Mouse (Mus musculus) heart, postnatal 0 days (tissue): ENCODE data around the gene Nat8f1. TPM values are rescaled to one million over a fixed set of nuclear protein-coding genes. Genes with fewer than 3 reads are reported as not detected.
"Not testable (repeated sequence)": the region's sequence is repeated elsewhere in the genome, so short reads cannot be mapped to it uniquely, and the experiment has no call there.

Experiments
- ATAC-seq: fragments of 200-750 bp; cut with Nextera tagmentation; 2 replicates; pipeline ENCODE4 v1.8.0; 2017; ENCODE audit warnings: low read depth, moderate number of reproducible peaks, moderate library complexity; ENCODE audit not compliant: insufficient read depth
- DNase-seq: peaks from one replicate; pipeline ENCODE4 v3.0.0-alpha.2; 2016; ENCODE audit warnings: low spot score
- H3K27ac ChIP-seq: fragments of 300-500 bp; sonication (generic); 2 replicates; pipeline ENCODE4 v1.5.1; 2014; ENCODE audit warnings: low read depth, mild to moderate bottlenecking
- H3K27me3 ChIP-seq: fragments of 300-500 bp; sonication (generic); 2 replicates; pipeline ENCODE4 v1.6.1; 2014; ENCODE audit warnings: low read length, mixed read lengths; ENCODE audit not compliant: control insufficient read depth, insufficient read depth
- H3K36me3 ChIP-seq: fragments of 300-500 bp; sonication (generic); replicated peaks from 2 replicates; pipeline ENCODE4 v1.6.1; 2014; ENCODE audit warnings: low read length, mixed read lengths; ENCODE audit not compliant: control insufficient read depth, insufficient read depth
- H3K4me1 ChIP-seq: fragments of 300-500 bp; sonication (generic); 2 replicates; pipeline ENCODE4 v1.6.1; 2014; ENCODE audit warnings: antibody characterized with exemption; ENCODE audit not compliant: control insufficient read depth, insufficient read depth
- H3K4me2 ChIP-seq: fragments of 300-500 bp; sonication (generic); 2 replicates; pipeline ENCODE4 v1.6.1; 2014; ENCODE audit warnings: low read depth, mild to moderate bottlenecking, low read length, moderate library complexity
- H3K4me3 ChIP-seq: fragments of 300-500 bp; sonication (generic); 2 replicates; pipeline ENCODE4 v1.5.1; 2014; ENCODE audit warnings: low read depth, low read length
- H3K9ac ChIP-seq: fragments of 300-500 bp; sonication (generic); replicated peaks from 2 replicates; pipeline ENCODE4 v1.6.1; 2014; ENCODE audit warnings: low read depth, low read length, mixed read lengths
- H3K9me3 ChIP-seq: fragments of 300-500 bp; sonication (generic); replicated peaks from 2 replicates; pipeline ENCODE4 v1.6.1; 2016; ENCODE audit warnings: low read length; ENCODE audit not compliant: control insufficient read depth
- CTCF ChIP-seq: IDR thresholded peaks from 2 replicates; pipeline ENCODE4 v1.5.1; 2016; ENCODE audit warnings: antibody characterized with exemption, control low read depth, low read depth
- EP300 ChIP-seq: IDR thresholded peaks from 2 replicates; pipeline ENCODE4 v1.6.1; 2016; ENCODE audit warnings: antibody characterized with exemption, low read depth
- WGBS: fragments of 180-500 bp; shearing (Covaris S2); extraction: QIAGEN DNeasy Blood & Tissue Kit; methylation state at CpG from one replicate; pipeline ENCODE4 v1.1.7; 2014; 5-methylcytosine and 5-hydroxymethylcytosine counted together
- polyA plus RNA-seq: library from polyadenylated mRNA; unstranded; fragments of >200 nt; fragmentation: Nextera tagmentation; extraction: Ambion mirVana; gene quantifications from 2 replicates; pipeline ENCODE4 v1.2.1, GENCODE M21; 2015
- total RNA-seq: library from RNA; depleted of rRNA; stranded (reverse); fragments of >200 nt; gene quantifications from 2 replicates; pipeline ENCODE4 v1.2.3, GENCODE M21; 2014; ENCODE audit warnings: low replicate concordance

Nat8f1 gene
- total and polyA plus RNA-seq, 2 experiments from 2014 or later, result 3.6 to 5.6 TPM

DNA sequence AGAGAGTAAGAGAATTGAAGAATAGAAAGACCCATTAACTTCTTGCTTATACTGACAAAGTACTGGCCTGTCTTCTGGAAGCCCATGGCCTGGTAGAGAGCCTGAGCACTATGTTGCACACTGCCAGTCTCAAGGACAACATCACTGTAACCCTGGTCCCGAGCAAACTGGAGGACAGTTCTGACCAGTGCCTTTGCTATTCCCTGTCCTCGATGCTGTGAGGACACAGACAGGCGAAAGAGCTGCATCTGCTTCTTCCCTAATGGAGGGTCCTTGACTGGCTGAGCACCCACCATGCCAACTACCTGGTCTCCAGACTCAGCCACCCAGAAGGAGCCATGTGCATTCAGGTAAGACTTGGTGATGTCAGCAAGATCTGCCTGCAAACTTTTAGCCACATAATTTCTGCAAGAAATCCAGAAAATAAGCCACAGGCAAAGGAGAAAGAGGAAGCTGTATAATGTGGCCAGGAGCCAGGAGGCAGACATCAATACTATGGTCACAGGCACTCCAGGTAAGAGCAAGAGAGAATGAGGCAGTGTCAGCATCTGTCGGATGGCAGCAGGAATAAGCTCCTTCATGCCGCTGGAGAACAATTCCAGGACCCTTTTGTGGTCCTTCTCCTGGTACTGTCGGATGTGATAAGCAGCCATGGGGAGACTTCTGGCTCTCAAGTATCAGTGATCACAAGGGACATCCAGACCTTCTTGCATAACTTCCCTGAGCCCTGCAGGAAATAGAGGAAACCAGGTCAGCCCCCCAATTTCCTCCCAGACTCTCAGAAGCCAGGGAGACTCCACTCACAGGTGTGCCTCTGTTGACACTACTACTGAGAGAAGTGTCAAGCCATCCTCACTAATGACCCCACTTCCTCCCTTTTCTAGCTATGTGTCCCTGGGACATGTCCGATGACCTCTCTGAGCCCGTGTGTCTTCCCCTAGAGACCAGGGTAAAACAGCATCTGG, 47.5 kb downstream of the Nat8f1 start:
- H3K4me3 ChIP-seq, result no peak overlapping the region
- H3K4me2 ChIP-seq, result no peak overlapping the region
- ATAC-seq (no peak), DNase-seq (no peak)
- TF ChIP-seq EP300 (no peak), CTCF (no peak)
- H3K9ac ChIP-seq, result no peak overlapping the region
- no peaks in the 10 kb centered on the region for H3K4me1 ChIP-seq
- 55% methylated on average over 8 of the region's 8 CpGs for WGBS
- no peak overlapping the region for H3K27ac ChIP-seq
- no peaks in the 10 kb centered on the region for H3K27me3 ChIP-seq
- no peaks in the 10 kb centered on the region for H3K9me3 ChIP-seq
- no peaks in the 10 kb centered on the region for H3K36me3 ChIP-seq

DNA sequence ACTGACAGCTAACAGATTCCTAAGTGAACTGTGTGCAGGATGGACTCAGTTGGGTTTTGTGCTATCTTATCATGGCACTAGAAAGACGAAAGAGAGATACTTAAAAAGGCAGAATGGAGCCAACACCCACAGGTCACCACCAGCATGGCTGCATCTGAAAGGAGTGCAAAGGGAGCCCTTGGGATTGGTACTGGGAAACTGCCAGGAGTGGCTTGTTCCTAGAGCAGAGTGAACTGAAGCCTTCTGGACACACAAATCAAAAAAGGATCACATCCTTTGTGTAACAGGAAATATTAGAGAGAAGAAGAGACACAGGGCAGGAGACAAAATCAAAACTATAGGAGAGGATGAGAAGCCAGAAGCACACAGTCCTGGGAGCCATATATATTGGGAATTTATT, 48.5 kb downstream of the Nat8f1 start:
- not testable (repeated sequence) for H3K9ac ChIP-seq, H3K27ac ChIP-seq, DNase-seq, H3K36me3 ChIP-seq, H3K4me2 ChIP-seq, H3K9me3 ChIP-seq, H3K4me1 ChIP-seq, H3K27me3 ChIP-seq, ATAC-seq, H3K4me3 ChIP-seq
- WGBS, result 20% methylated on average over 1 of the region's 1 CpGs

DNA sequence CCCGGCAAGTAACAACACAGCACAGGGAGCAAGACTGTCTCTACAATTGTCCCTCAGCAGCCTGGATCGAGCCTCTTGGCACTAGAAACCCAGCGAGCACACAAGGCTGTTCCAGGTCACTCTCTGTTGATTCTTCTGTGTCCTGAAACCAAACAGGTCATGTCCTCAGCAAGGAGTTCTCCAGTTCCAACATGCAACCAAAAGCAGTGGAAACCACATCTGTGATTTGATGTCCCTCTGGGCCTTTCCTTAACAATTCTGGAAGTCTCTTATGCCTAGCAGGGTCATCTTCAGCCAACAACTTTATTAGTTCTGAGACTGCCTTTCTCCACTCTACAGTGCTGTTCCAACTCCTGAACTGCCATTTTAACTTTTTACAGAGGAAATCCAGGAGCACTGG, 49.3 kb downstream of the Nat8f1 start:
- H3K27ac ChIP-seq, H3K27me3 ChIP-seq, H3K4me2 ChIP-seq, H3K4me3 ChIP-seq, H3K9me3 ChIP-seq, H3K36me3 ChIP-seq, H3K4me1 ChIP-seq, ATAC-seq, DNase-seq, H3K9ac ChIP-seq: not testable (repeated sequence)
- 82% methylated on average over 3 of the region's 3 CpGs for WGBS

GRCm38 (mm10) chr6:85864900-85865639, 50.4 kb downstream of the Nat8f1 start:
- not testable (repeated sequence) for H3K27me3 ChIP-seq, H3K36me3 ChIP-seq, H3K9me3 ChIP-seq, H3K4me3 ChIP-seq, H3K9ac ChIP-seq, H3K4me2 ChIP-seq, ATAC-seq, DNase-seq, H3K27ac ChIP-seq, H3K4me1 ChIP-seq
- 75% methylated on average over 5 of the region's 7 CpGs for WGBS

- no peak overlapping the region for H3K9ac ChIP-seq
- no peaks in the 10 kb centered on the region for H3K4me1 ChIP-seq
- H3K9me3 ChIP-seq, result no peaks in the 10 kb centered on the region
- H3K4me2 ChIP-seq, result no peak overlapping the region
- H3K27ac ChIP-seq, result no peak overlapping the region
- ATAC-seq, result no peak
- 84% methylated on average over 2 of the region's 2 CpGs for WGBS
- H3K4me3 ChIP-seq, result no peak overlapping the region
- H3K27me3 ChIP-seq, result no peaks in the 10 kb centered on the region
- DNase-seq, result no peak
- H3K36me3 ChIP-seq, result no peaks in the 10 kb centered on the region
- TF ChIP-seq CTCF (no peak), EP300 (no peak)
Observed at GRCm38 (mm10) chr6:85863840-85864239, 51.6 kb downstream of the Nat8f1 start.
